Mouse (Mus musculus) hindbrain, embryonic 12.5 days (tissue): ENCODE data around the gene Asns. TPM values are rescaled to one million over a fixed set of nuclear protein-coding genes. Genes with fewer than 3 reads are reported as not detected.

Experiments used
- ATAC-seq: fragments of 200-750 bp; cut with Nextera tagmentation; 2 replicates; pipeline ENCODE4 v1.8.0; 2017; ENCODE audit warnings: moderate TSS enrichment; ENCODE audit not compliant: low FRiP score
- H3K27ac ChIP-seq: fragments of 300-500 bp; sonication (generic); 2 replicates; pipeline ENCODE4 v1.5.1; 2016; ENCODE audit warnings: mild to moderate bottlenecking
- H3K27me3 ChIP-seq: fragments of 300-500 bp; sonication (generic); 2 replicates; pipeline ENCODE4 v1.6.1; 2016; ENCODE audit warnings: mild to moderate bottlenecking
- H3K36me3 ChIP-seq: fragments of 300-500 bp; sonication (generic); 2 replicates; pipeline ENCODE4 v1.6.1; 2016; ENCODE audit warnings: mild to moderate bottlenecking
- H3K4me1 ChIP-seq: fragments of 300-500 bp; sonication (generic); 2 replicates; pipeline ENCODE4 v1.6.1; 2016
- H3K4me2 ChIP-seq: fragments of 300-500 bp; sonication (generic); replicated peaks from 2 replicates; pipeline ENCODE4 v1.6.1; 2016; ENCODE audit warnings: mild to moderate bottlenecking
- H3K4me3 ChIP-seq: fragments of 300-500 bp; sonication (generic); 2 replicates; pipeline ENCODE4 v1.5.1; 2016; ENCODE audit warnings: mild to moderate bottlenecking
- H3K9ac ChIP-seq: fragments of 300-500 bp; sonication (generic); 2 replicates; pipeline ENCODE4 v1.6.1; 2016; ENCODE audit warnings: mild to moderate bottlenecking, moderate library complexity
- H3K9me3 ChIP-seq: fragments of 300-500 bp; sonication (generic); replicated peaks from 2 replicates; pipeline ENCODE4 v1.6.1; 2016; ENCODE audit warnings: mild to moderate bottlenecking
- WGBS: fragments of 180-500 bp; shearing (Covaris S2); methylation state at CpG from one replicate; pipeline ENCODE4 v1.1.7; 2016; 5-methylcytosine and 5-hydroxymethylcytosine counted together
- polyA plus RNA-seq: library from polyadenylated mRNA; unstranded; fragments of >200 nt; fragmentation: Nextera tagmentation; extraction: Ambion mirVana; gene quantifications from 2 replicates; pipeline ENCODE4 v1.2.1, GENCODE M21; 2016

The Asns gene
- polyA plus RNA-seq = 41.8 and 50.7 TPM in 2 replicates

- H3K9ac ChIP-seq = peak within 1 kb of the TSS; percentile 72
- H3K9me3 ChIP-seq = no peaks in the 10 kb centered on the region
- peak; percentile 95 for ATAC-seq
- no peaks in the 10 kb centered on the region for H3K36me3 ChIP-seq
- no peaks in the 10 kb centered on the region for H3K27me3 ChIP-seq
- peak within 1 kb of the TSS; percentile 78 for H3K4me3 ChIP-seq
- no peaks in the 10 kb centered on the region for H3K4me1 ChIP-seq
- H3K4me2 ChIP-seq = peak within 1 kb of the TSS; percentile 84
- under 1% methylated on average over 51 of the region's 51 CpGs for WGBS
- 0 out of 2 replicates have a peak within 1 kb of the TSS, but pooled peaks have one; percentile 8 for H3K27ac ChIP-seq
These were observed at the start of gene Asns for GRCm38 (mm10) chr6:7692884-7693585. TSS of gene Asns (minus strand) at chr6:7693254.

- WGBS = 80% methylated on average over 3 of the region's 3 CpGs
- Histone ChIP-seq H3K27ac (no peak overlapping the region), H3K27me3 (no peaks in the 10 kb centered on the region), H3K4me2 (no peak overlapping the region), H3K36me3 (no peaks in the 10 kb centered on the region), H3K9ac (no peak overlapping the region), H3K9me3 (no peaks in the 10 kb centered on the region), H3K4me1 (no peaks in the 10 kb centered on the region), H3K4me3 (no peak overlapping the region)
- no peak for ATAC-seq
These were observed 48.7 kb upstream of the Asns start for GRCm38 (mm10) chr6:7741721-7742120.

GRCm38 (mm10) chr6:7737842-7738241 lies 44.8 kb upstream of the Asns start:
- H3K4me1 ChIP-seq = no peaks in the 10 kb centered on the region
- H3K27ac ChIP-seq = no peak overlapping the region
- WGBS = 97% methylated on average over 2 of the region's 2 CpGs
- no peak overlapping the region for H3K9ac ChIP-seq
- H3K36me3 ChIP-seq = no peaks in the 10 kb centered on the region
- no peak overlapping the region for H3K4me2 ChIP-seq
- H3K9me3 ChIP-seq = no peaks in the 10 kb centered on the region
- H3K27me3 ChIP-seq = no peaks in the 10 kb centered on the region
- no peak for ATAC-seq
- H3K4me3 ChIP-seq = no peak overlapping the region

- WGBS = 40% methylated on average over 12 of the region's 12 CpGs
- H3K27ac ChIP-seq = no peak overlapping the region
- H3K4me2 ChIP-seq = no peak overlapping the region
- ATAC-seq = peak; percentile 52; the same call in 1 of the 2 replicates
- no peak overlapping the region for H3K4me3 ChIP-seq
- no peaks in the 10 kb centered on the region for H3K36me3 ChIP-seq
- H3K27me3 ChIP-seq = no peaks in the 10 kb centered on the region
- no peaks in the 10 kb centered on the region for H3K9me3 ChIP-seq
- H3K4me1 ChIP-seq = no peaks in the 10 kb centered on the region
- no peak overlapping the region for H3K9ac ChIP-seq
These were observed 40.0 kb upstream of the Asns start for GRCm38 (mm10) chr6:7732754-7733708.

- no peaks in the 10 kb centered on the region for H3K4me1 ChIP-seq
- no peak overlapping the region for H3K4me2 ChIP-seq
- H3K36me3 ChIP-seq = no peaks in the 10 kb centered on the region
- H3K4me3 ChIP-seq = no peak overlapping the region
- no peak overlapping the region for H3K9ac ChIP-seq
- no peaks in the 10 kb centered on the region for H3K9me3 ChIP-seq
- H3K27ac ChIP-seq = no peak overlapping the region
- no peak for ATAC-seq
- 89% methylated on average over 6 of the region's 6 CpGs for WGBS
- H3K27me3 ChIP-seq = no peaks in the 10 kb centered on the region
These were observed 39.0 kb upstream of the Asns start for GRCm38 (mm10) chr6:7732097-7732496.

GRCm38 (mm10) chr6:7729128-7729527 lies 36.1 kb upstream of the Asns start:
- ATAC-seq = no peak

GRCm38 (mm10) chr6:7728241-7728640 lies 35.2 kb upstream of the Asns start:
- Histone ChIP-seq H3K9ac (no peak overlapping the region), H3K27me3 (no peaks in the 10 kb centered on the region), H3K4me3 (no peak overlapping the region), H3K4me1 (no peaks in the 10 kb centered on the region), H3K36me3 (no peaks in the 10 kb centered on the region), H3K9me3 (no peaks in the 10 kb centered on the region), H3K4me2 (no peak overlapping the region), H3K27ac (no peak overlapping the region)
- no peak for ATAC-seq
- 92% methylated on average over 5 of the region's 5 CpGs for WGBS

More at GRCm38 (mm10) chr6:7729128-7729527, 36.1 kb upstream of the Asns start:
- no peaks in the 10 kb centered on the region for H3K36me3 ChIP-seq
- 83% methylated on average over 2 of the region's 2 CpGs for WGBS
- no peak overlapping the region for H3K4me3 ChIP-seq
- no peaks in the 10 kb centered on the region for H3K4me1 ChIP-seq
- no peak overlapping the region for H3K4me2 ChIP-seq
- H3K9ac ChIP-seq = no peak overlapping the region
- H3K9me3 ChIP-seq = no peaks in the 10 kb centered on the region
- no peaks in the 10 kb centered on the region for H3K27me3 ChIP-seq
- no peak overlapping the region for H3K27ac ChIP-seq

GRCm38 (mm10) chr6:7716236-7716635 lies 23.2 kb upstream of the Asns start:
- WGBS = 68% methylated on average over 4 of the region's 4 CpGs
- Histone ChIP-seq H3K36me3 (no peaks in the 10 kb centered on the region), H3K9ac (no peak overlapping the region), H3K27me3 (no peaks in the 10 kb centered on the region), H3K27ac (no peak overlapping the region), H3K4me2 (no peak overlapping the region), H3K4me1 (no peaks in the 10 kb centered on the region), H3K9me3 (no peaks in the 10 kb centered on the region), H3K4me3 (no peak overlapping the region)
- ATAC-seq = no peak

GRCm38 (mm10) chr6:7714230-7714629 lies 21.2 kb upstream of the Asns start:
- no peak overlapping the region for H3K27ac ChIP-seq
- no peak for ATAC-seq
- no peak overlapping the region for H3K4me3 ChIP-seq
- no peak overlapping the region for H3K4me2 ChIP-seq
- 72% methylated on average over 2 of the region's 2 CpGs for WGBS
- H3K36me3 ChIP-seq = no peaks in the 10 kb centered on the region
- H3K4me1 ChIP-seq = no peaks in the 10 kb centered on the region
- H3K9me3 ChIP-seq = no peaks in the 10 kb centered on the region
- H3K9ac ChIP-seq = no peak overlapping the region
- H3K27me3 ChIP-seq = no peaks in the 10 kb centered on the region

GRCm38 (mm10) chr6:7711837-7712330 lies 18.8 kb upstream of the Asns start:
- no peak for ATAC-seq
- WGBS = 74% methylated on average over 3 of the region's 3 CpGs

GRCm38 (mm10) chr6:7708246-7708645 lies 15.2 kb upstream of the Asns start:
- WGBS = 82% methylated on average over 3 of the region's 3 CpGs
- Histone ChIP-seq H3K4me1 (no peaks in the 10 kb centered on the region), H3K36me3 (no peaks in the 10 kb centered on the region), H3K9ac (no peak overlapping the region), H3K4me3 (no peak overlapping the region), H3K9me3 (no peaks in the 10 kb centered on the region), H3K4me2 (no peak overlapping the region), H3K27ac (no peak overlapping the region), H3K27me3 (no peaks in the 10 kb centered on the region)
- ATAC-seq = no peak

More at GRCm38 (mm10) chr6:7711837-7712330, 18.8 kb upstream of the Asns start:
- Histone ChIP-seq H3K4me3 (no peak overlapping the region), H3K4me1 (no peaks in the 10 kb centered on the region), H3K9me3 (no peaks in the 10 kb centered on the region), H3K27me3 (no peaks in the 10 kb centered on the region), H3K4me2 (no peak overlapping the region), H3K36me3 (no peaks in the 10 kb centered on the region), H3K27ac (no peak overlapping the region), H3K9ac (no peak overlapping the region)

- Histone ChIP-seq H3K9me3 (no peaks in the 10 kb centered on the region), H3K4me1 (no peaks in the 10 kb centered on the region), H3K27me3 (no peaks in the 10 kb centered on the region), H3K9ac (no peak overlapping the region), H3K36me3 (no peaks in the 10 kb centered on the region), H3K4me3 (no peak overlapping the region), H3K27ac (no peak overlapping the region), H3K4me2 (no peak overlapping the region)
- WGBS = 50% methylated on average over 1 of the region's 1 CpGs
- ATAC-seq = no peak
These were observed 13.7 kb upstream of the Asns start for GRCm38 (mm10) chr6:7706796-7707195.
